Mouse (Mus musculus) heart, embryonic 14.5 days (tissue): Measurements from ENCODE around the gene Tmem219. TPM values are rescaled to one million over a fixed set of nuclear protein-coding genes. Genes with fewer than 3 reads are reported as not detected.

Source experiments
- ATAC-seq: fragments of 200-750 bp; cut with Nextera tagmentation; 2 replicates; pipeline ENCODE4 v1.8.0; 2017; ENCODE audit warnings: low read depth, moderate TSS enrichment; ENCODE audit not compliant: insufficient number of reproducible peaks, insufficient read depth, low FRiP score
- H3K27ac ChIP-seq, 2 experiments: fragments of 200-500 bp in 1 of 2; fragments of 300-500 bp in 1 of 2; sonication (generic) in 1 of 2; replicated peaks in 1 of 2; 2 replicates each; pipeline ENCODE4 v1.5.1; 2012 to 2014; ENCODE audit warnings: low read depth in 2 of 2, low read length in 2 of 2, control low read depth in 1 of 2, mild to moderate bottlenecking in 1 of 2, mixed read lengths in 1 of 2; ENCODE audit not compliant: control insufficient read depth in 1 of 2, insufficient read depth in 1 of 2
- H3K27me3 ChIP-seq: fragments of 300-500 bp; sonication (generic); 2 replicates; pipeline ENCODE4 v1.6.1; 2014; ENCODE audit warnings: mild to moderate bottlenecking, low read length, control low read depth; ENCODE audit not compliant: control insufficient read depth, insufficient read depth
- H3K36me3 ChIP-seq: fragments of 300-500 bp; sonication (generic); 2 replicates; pipeline ENCODE4 v1.6.1; 2014; ENCODE audit warnings: mild to moderate bottlenecking, control low read depth, low read length, mixed read lengths; ENCODE audit not compliant: control insufficient read depth, insufficient read depth
- H3K4me1 ChIP-seq, 2 experiments: fragments of 200-500 bp in 1 of 2; fragments of 300-500 bp in 1 of 2; sonication (generic) in 1 of 2; 2 replicates each; pipeline ENCODE4 v1.6.1; 2012 to 2014; ENCODE audit warnings: low read length in 2 of 2, control low read depth in 1 of 2, mixed read lengths in 1 of 2; ENCODE audit not compliant: control insufficient read depth in 2 of 2, insufficient read depth in 2 of 2
- H3K4me2 ChIP-seq: fragments of 300-500 bp; sonication (generic); 2 replicates; pipeline ENCODE4 v1.6.1; 2014; ENCODE audit warnings: mild to moderate bottlenecking, low read length
- H3K4me3 ChIP-seq, 2 experiments: fragments of 200-500 bp in 1 of 2; fragments of 300-500 bp in 1 of 2; sonication (generic) in 1 of 2; 2 replicates each; pipeline ENCODE4 v1.5.1; 2012 to 2014; ENCODE audit warnings: low read length in 2 of 2, mild to moderate bottlenecking in 2 of 2, control low read depth in 1 of 2, low read depth in 1 of 2, moderate library complexity in 1 of 2; ENCODE audit not compliant: control insufficient read depth in 1 of 2, insufficient read depth in 1 of 2
- H3K9ac ChIP-seq: fragments of 300-500 bp; sonication (generic); 2 replicates; pipeline ENCODE4 v1.6.1; 2014; ENCODE audit warnings: mild to moderate bottlenecking, low read length
- H3K9me3 ChIP-seq: fragments of 300-500 bp; sonication (generic); 2 replicates; pipeline ENCODE4 v1.6.1; 2016; ENCODE audit warnings: low read length, control low read depth; ENCODE audit not compliant: control insufficient read depth
- WGBS: fragments of 180-500 bp; shearing (Covaris S2); extraction: QIAGEN DNeasy Blood & Tissue Kit; methylation state at CpG from one replicate; pipeline ENCODE4 v1.1.7; 2014; 5-methylcytosine and 5-hydroxymethylcytosine counted together
- polyA plus RNA-seq: library from polyadenylated mRNA; unstranded; fragments of >200 nt; fragmentation: Nextera tagmentation; extraction: Ambion mirVana; gene quantifications from 2 replicates; pipeline ENCODE4 v1.2.1, GENCODE M21; 2014

Gene Tmem219
- polyA plus RNA-seq: 21.6 and 22.7 TPM in 2 replicates

DNA sequence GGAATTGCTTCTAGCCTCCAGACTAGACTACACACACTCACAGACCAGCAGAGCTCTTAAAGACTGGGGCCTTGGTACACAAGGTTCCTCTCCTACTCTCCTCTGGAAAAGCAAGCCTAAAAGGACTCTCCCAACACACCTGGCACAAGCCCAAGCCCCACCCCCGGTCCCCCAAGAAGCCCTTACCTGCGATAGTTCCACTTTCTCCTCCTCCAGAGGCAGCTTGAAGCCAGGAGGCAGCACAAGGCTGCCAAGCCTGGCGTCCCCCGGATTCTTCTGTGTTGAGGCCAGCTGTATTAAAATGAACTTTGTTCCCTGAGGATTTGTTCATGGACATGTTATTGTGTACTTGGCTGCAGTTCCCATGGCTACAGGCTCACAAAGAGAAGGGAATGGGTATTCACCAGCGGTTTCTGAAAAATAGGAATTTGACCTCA, at the start of gene Tmem219:
TSS of gene Tmem219 (minus strand) at position 294 of the 437 bp plus-strand sequence.
- Histone ChIP-seq H3K36me3 (no peaks in the 10 kb centered on the region), H3K27ac (peak within 1 kb of the TSS in 1 of 2 experiments; percentile 37; a peak in 1 of 4 replicates), H3K4me2 (no peak within 1 kb of the TSS), H3K4me1 (0 out of 4 replicates have a peak, but pooled peaks cover 0 to 6% of the 10 kb centered on the region in 2 experiments), H3K27me3 (no peaks in the 10 kb centered on the region), H3K9me3 (no peaks in the 10 kb centered on the region), H3K9ac (no peak within 1 kb of the TSS), H3K4me3 (no peak within 1 kb of the TSS)
- ATAC-seq: no peak
- 54% methylated on average over 5 of the region's 5 CpGs for WGBS

DNA sequence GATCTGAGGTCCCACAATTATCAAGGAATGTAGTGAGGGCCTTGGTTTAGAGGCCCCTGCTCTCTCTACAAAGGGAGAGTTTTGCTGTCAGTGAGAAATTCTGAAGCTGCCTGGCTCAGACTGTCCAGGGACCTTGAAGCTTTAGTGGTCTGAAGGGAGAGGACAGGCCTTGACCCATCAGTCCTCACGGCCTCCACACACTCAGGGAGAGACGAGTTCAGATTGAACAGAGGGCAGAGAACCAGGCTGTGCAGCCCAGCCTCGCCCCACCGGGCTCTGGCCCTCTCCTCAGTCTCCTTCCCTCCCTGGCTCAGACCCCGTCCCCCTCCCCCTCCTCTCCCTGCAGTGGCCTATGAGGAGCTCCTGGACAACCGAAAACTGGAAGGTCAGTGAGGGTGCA, 44.6 kb upstream of the Tmem219 start:
- Histone ChIP-seq H3K27me3 (peaks cover 21% of the 10 kb centered on the region), H3K36me3 (no peaks in the 10 kb centered on the region), H3K9ac (no peak overlapping the region), H3K4me3 (no peak overlapping the region), H3K4me2 (no peak overlapping the region), H3K9me3 (no peaks in the 10 kb centered on the region), H3K27ac (no peak overlapping the region), H3K4me1 (no peaks in the 10 kb centered on the region)
- ATAC-seq: no peak
- 67% methylated on average over 6 of the region's 6 CpGs for WGBS

DNA sequence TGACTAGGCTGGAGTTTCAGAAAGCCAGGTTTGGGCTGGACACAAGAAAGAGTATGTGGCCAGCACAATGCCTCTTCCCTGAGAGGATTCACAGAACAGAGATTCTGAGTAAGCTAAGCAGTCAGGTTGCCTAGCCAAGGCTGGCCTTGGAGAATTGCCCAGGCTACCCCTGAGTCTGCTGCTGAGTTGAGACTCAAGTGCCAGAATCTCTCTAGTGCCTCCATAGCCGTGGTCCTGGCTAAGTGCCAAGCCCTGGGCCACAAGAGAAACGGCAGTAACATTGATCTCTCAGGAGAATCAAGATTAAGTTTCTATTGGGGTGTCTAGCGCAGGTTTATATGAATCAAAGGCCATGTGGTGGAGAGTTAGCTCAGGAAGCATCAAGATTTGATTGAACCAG, 42.9 kb upstream of the Tmem219 start:
- no peak for ATAC-seq

DNA sequence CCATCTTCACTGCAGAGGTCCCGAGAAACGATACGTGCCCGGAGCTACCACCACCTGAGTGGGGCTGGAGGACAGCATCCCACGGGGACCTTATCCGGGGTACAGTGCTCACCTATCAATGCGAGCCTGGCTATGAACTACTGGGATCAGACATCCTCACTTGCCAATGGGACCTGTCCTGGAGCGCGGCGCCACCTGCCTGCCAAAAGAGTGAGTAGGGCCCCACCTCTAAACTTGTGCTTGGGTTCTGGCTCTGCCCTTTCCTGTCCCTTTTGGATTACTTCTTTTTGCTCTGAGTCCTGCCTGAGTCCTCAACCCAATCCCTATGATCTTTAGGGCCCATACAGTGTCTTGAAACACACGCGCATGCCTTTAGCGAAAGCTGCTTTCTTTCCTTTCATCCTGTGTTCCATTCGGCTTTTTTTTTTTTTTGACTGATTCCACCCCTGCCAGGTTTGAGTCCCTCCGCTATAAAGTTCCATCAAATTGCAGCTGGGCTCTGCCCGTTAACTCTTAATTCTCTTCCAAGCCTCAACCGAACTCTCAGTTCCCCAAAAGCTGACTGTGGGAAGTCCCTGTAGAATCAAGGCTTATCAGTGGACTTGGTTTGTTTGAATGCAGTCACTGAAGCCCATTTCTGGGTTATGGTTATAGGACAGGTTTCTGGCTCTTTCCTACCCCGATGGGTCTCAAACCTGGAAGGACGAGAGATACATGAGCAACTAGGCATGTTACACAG, 41.0 kb upstream of the Tmem219 start:
- WGBS: 26% methylated on average over 19 of the region's 19 CpGs

More for the DNA sequence above, 42.9 kb upstream of the Tmem219 start:
- no peak overlapping the region for H3K4me2 ChIP-seq
- WGBS: 40% methylated on average over 3 of the region's 3 CpGs
- H3K4me3 ChIP-seq: no peak overlapping the region
- H3K27ac ChIP-seq: no peak overlapping the region
- H3K9ac ChIP-seq: no peak overlapping the region
- no peaks in the 10 kb centered on the region for H3K4me1 ChIP-seq
- H3K27me3 ChIP-seq: peaks cover 26% of the 10 kb centered on the region
- no peaks in the 10 kb centered on the region for H3K9me3 ChIP-seq
- no peaks in the 10 kb centered on the region for H3K36me3 ChIP-seq

DNA sequence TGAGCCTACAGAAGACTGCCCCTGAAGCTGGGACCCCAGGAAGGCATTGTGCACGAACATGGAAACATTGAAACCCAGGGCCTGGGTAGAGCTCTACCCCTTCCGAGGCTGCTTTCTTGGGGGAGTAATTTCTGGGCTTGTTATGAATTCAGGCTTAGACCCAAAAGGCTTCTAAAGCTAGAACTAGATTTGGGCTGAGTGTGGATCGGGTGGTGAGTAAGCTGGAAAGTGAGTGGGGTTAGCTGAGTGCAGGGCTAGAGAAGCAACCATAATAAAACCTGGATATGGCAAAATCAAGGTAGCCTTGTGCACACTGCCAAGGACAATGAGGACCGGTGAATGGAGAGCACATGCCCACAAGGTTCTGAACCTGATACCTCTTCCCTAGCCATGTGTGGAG, 39.2 kb upstream of the Tmem219 start:
- no peak overlapping the region for H3K4me2 ChIP-seq
- no peak for ATAC-seq
- H3K36me3 ChIP-seq: no peaks in the 10 kb centered on the region
- H3K4me1 ChIP-seq: no peaks in the 10 kb centered on the region
- peaks cover 26% of the 10 kb centered on the region for H3K27me3 ChIP-seq
- H3K9me3 ChIP-seq: no peaks in the 10 kb centered on the region
- WGBS: 80% methylated on average over 4 of the region's 4 CpGs
- no peak overlapping the region for H3K9ac ChIP-seq
- H3K27ac ChIP-seq: no peak overlapping the region
- no peak overlapping the region for H3K4me3 ChIP-seq

More for the DNA sequence above, 41.0 kb upstream of the Tmem219 start:
- Histone ChIP-seq H3K9me3 (no peaks in the 10 kb centered on the region), H3K4me3 (no peak overlapping the region), H3K27me3 (peaks cover 26% of the 10 kb centered on the region), H3K9ac (no peak overlapping the region), H3K27ac (no peak overlapping the region), H3K36me3 (no peaks in the 10 kb centered on the region), H3K4me1 (no peaks in the 10 kb centered on the region), H3K4me2 (no peak overlapping the region)
- ATAC-seq: no peak

DNA sequence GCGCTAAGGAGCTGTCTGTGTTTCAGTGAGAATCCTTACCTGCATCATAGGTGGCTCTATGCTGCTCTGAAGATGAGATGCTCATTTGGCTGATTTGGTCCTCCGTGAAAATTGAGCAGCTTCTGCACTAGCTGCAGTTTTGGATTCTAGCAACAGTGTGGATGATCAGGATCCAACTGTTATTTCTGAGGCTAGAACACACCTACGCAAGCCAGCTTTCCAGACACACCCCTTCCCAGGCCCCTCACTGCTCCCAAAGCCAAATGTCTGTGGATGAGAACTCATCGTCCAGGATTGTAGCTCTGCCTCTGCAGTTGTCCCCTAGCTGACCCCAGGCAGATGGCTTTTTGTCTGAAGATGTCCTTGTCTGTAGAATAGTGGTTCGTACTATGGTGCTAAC, 38.4 kb upstream of the Tmem219 start:
- H3K36me3 ChIP-seq: no peaks in the 10 kb centered on the region
- no peak overlapping the region for H3K9ac ChIP-seq
- H3K4me1 ChIP-seq: no peaks in the 10 kb centered on the region
- WGBS: 71% methylated on average over 5 of the region's 5 CpGs
- peaks cover 26% of the 10 kb centered on the region for H3K27me3 ChIP-seq
- H3K4me3 ChIP-seq: no peak overlapping the region
- no peak for ATAC-seq
- H3K9me3 ChIP-seq: no peaks in the 10 kb centered on the region
- no peak overlapping the region for H3K4me2 ChIP-seq
- no peak overlapping the region for H3K27ac ChIP-seq

DNA sequence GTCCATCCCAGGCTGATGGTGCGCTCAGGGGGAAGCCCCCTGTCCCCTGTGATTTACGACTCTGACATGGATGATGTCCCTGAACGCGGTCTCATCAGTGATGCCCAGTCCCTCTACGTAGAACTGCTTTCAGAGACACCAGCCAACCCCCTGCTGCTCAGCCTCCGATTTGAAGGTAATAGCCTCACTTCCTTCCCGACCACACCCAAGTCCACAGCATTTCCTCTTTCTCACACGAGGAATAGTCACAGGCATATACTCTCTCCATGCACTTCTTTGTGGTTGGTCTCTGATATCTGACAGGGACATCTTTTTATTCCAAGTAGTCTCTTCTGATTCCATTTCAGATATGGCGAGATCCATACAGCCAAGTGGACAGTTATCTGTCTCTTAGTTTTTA, 37.1 kb upstream of the Tmem219 start:
- Histone ChIP-seq H3K27me3 (peaks cover 26% of the 10 kb centered on the region), H3K27ac (no peak overlapping the region), H3K4me1 (no peaks in the 10 kb centered on the region), H3K9ac (no peak overlapping the region), H3K4me3 (no peak overlapping the region), H3K9me3 (no peaks in the 10 kb centered on the region), H3K4me2 (no peak overlapping the region), H3K36me3 (no peaks in the 10 kb centered on the region)
- no peak for ATAC-seq
- WGBS: 64% methylated on average over 9 of the region's 9 CpGs

DNA sequence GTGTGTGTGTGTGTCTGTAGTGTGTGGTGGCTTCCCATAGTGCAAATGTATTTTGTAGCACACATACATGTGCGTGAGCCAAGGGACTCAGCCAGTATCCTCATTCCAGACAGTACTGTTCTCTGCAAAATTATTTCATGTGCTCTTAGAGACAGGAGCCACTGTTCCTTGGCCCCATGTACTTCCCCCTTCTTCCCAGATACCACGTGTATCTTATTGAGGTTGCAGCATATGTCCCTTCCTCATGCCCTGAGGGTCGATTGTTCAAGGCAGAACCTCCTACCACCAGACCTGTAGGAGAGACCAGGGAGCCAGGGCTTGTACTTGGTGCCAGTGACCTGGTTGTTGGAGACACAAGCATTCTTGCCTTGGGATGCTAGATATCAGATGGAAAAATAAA, 32.4 kb upstream of the Tmem219 start:
- no peaks in the 10 kb centered on the region for H3K9me3 ChIP-seq
- H3K4me2 ChIP-seq: no peak overlapping the region
- WGBS: 48% methylated on average over 3 of the region's 3 CpGs
- H3K27me3 ChIP-seq: peaks cover 33% of the 10 kb centered on the region
- no peak overlapping the region for H3K27ac ChIP-seq
- no peak overlapping the region for H3K4me3 ChIP-seq
- H3K4me1 ChIP-seq: peaks cover 0 to 2% of the 10 kb centered on the region in 2 experiments; a peak in 2 of 4 replicates
- no peak overlapping the region for H3K9ac ChIP-seq
- no peak for ATAC-seq
- H3K36me3 ChIP-seq: no peaks in the 10 kb centered on the region
